ENCODE assay signal across 9 mouse cellular contexts in genomic region chr3:82876372-82876739, GRCm38 (mm10). TPM values are rescaled to one million over a fixed set of nuclear protein-coding genes. Genes with fewer than 3 reads are reported as not detected.
A peak's percentile ranks its signal among the peaks of the same experiment; 100 is the strongest.
DNase-seq lines count a peak whose midpoint lies in the region; ATAC-seq and TF ChIP-seq lines count a peak whose summit lies in the region.
"Had no signal": no experiment of that assay in that cellular context is flagged by ENCODE, and none has a peak within 500 bp of the region (broad histone marks: within the 10 kb centered on the region; RNA-seq: fewer than 3 reads in every experiment).

Rbm46 (minus strand) TSS chr3:82876483.

- no peak for TF ChIP-seq CTCF in thymus, adult 2 months (IDR thresholded peaks at IDR 0.05; ENCODE audit: borderline replicate concordance, control insufficient read depth, extremely low read depth, insufficient read depth, low read length, poor library complexity)

- H3K36me3 ChIP-seq in thymus, adult 2 months (ENCODE audit: control insufficient read depth, insufficient read depth, low read length), result no peaks in the 10 kb centered on the region
- H3K36me3 ChIP-seq in forebrain, embryonic 11.5 days (ENCODE audit: control insufficient read depth, insufficient read depth, low read length), result no peaks in the 10 kb centered on the region
- no peaks in the 10 kb centered on the region for H3K36me3 ChIP-seq in heart, embryonic 13.5 days
- no peaks in the 10 kb centered on the region for H3K36me3 ChIP-seq in kidney, embryonic 15.5 days
- no peaks in the 10 kb centered on the region for H3K36me3 ChIP-seq in limb, embryonic 15.5 days
- H3K36me3 ChIP-seq in midbrain, embryonic 15.5 days (replicated peaks), result no peaks in the 10 kb centered on the region

- DNase-seq in thymus, adult 2 months, result peak; percentile 2
- no peak for DNase-seq in thymus, postnatal 25 days
- peak; percentile 88 for DNase-seq in forebrain, embryonic 11.5 days (ENCODE audit: low spot score)
- DNase-seq in telencephalon, adult 2 months (ENCODE audit: low read depth, low spot score), result peak; percentile 24

- H3K4me2 ChIP-seq in forebrain, embryonic 11.5 days (ENCODE audit: low read depth, low read length, severe bottlenecking), result peak within 1 kb of the TSS; percentile 45
- peak within 1 kb of the TSS; percentile 71 for H3K4me2 ChIP-seq in heart, embryonic 13.5 days
- peak within 1 kb of the TSS; percentile 74 for H3K4me2 ChIP-seq in kidney, embryonic 15.5 days
- peak within 1 kb of the TSS; percentile 80 for H3K4me2 ChIP-seq in limb, embryonic 15.5 days
- H3K4me2 ChIP-seq in midbrain, embryonic 15.5 days, result peak within 1 kb of the TSS; percentile 83

- no peak within 1 kb of the TSS for H3K27ac ChIP-seq in thymus, adult 2 months (ENCODE audit: control insufficient read depth, insufficient read depth, low read length)
- no peak within 1 kb of the TSS for H3K27ac ChIP-seq in forebrain, embryonic 11.5 days (ENCODE audit: low read depth, low read length)
- H3K27ac ChIP-seq in heart, embryonic 13.5 days (replicated peaks), result no peak within 1 kb of the TSS
- no peak within 1 kb of the TSS for H3K27ac ChIP-seq in kidney, embryonic 15.5 days
- H3K27ac ChIP-seq in limb, embryonic 15.5 days, result no peak within 1 kb of the TSS
- no peak within 1 kb of the TSS for H3K27ac ChIP-seq in midbrain, embryonic 15.5 days

- ATAC-seq in forebrain, embryonic 11.5 days (replicated peaks; ENCODE audit: low FRiP score), result peak; percentile 94
- ATAC-seq in heart, embryonic 13.5 days (ENCODE audit: extremely low read depth, insufficient number of reproducible peaks, low FRiP score, low TSS enrichment), result peak; percentile 76
- peak; percentile 96 for ATAC-seq in kidney, embryonic 15.5 days (replicated peaks; ENCODE audit: low FRiP score)
- ATAC-seq in limb, embryonic 15.5 days (ENCODE audit: insufficient number of reproducible peaks, low FRiP score, low TSS enrichment, low read depth), result peak; percentile 86
- ATAC-seq in midbrain, embryonic 15.5 days (replicated peaks), result peak; percentile 99

- peaks cover 5% of the 10 kb centered on the region; the same call in 1 of the 2 replicates for H3K27me3 ChIP-seq in thymus, adult 2 months (ENCODE audit: control insufficient read depth, insufficient read depth, low read length)
- H3K27me3 ChIP-seq in forebrain, embryonic 11.5 days (ENCODE audit: control insufficient read depth, insufficient read depth, low read length), result peaks cover 19% of the 10 kb centered on the region
- peaks cover 31% of the 10 kb centered on the region for H3K27me3 ChIP-seq in heart, embryonic 13.5 days (replicated peaks)
- peaks cover 26% of the 10 kb centered on the region for H3K27me3 ChIP-seq in kidney, embryonic 15.5 days
- H3K27me3 ChIP-seq in limb, embryonic 15.5 days, result peaks cover 18% of the 10 kb centered on the region
- H3K27me3 ChIP-seq in midbrain, embryonic 15.5 days (replicated peaks), result peaks cover 21% of the 10 kb centered on the region
- H3K27me3 ChIP-seq: CH12.LX had no signal

- H3K9me3 ChIP-seq in forebrain, embryonic 11.5 days (ENCODE audit: control insufficient read depth, low read length), result 0 out of 2 replicates have a peak, but pooled peaks cover 2% of the 10 kb centered on the region
- 0 out of 2 replicates have a peak, but pooled peaks cover 3% of the 10 kb centered on the region for H3K9me3 ChIP-seq in heart, embryonic 13.5 days
- no peaks in the 10 kb centered on the region for H3K9me3 ChIP-seq in kidney, embryonic 15.5 days (replicated peaks)
- no peaks in the 10 kb centered on the region for H3K9me3 ChIP-seq in limb, embryonic 15.5 days
- no peaks in the 10 kb centered on the region for H3K9me3 ChIP-seq in midbrain, embryonic 15.5 days

- TF ChIP-seq POLR2A in thymus, adult 2 months (IDR thresholded peaks at IDR 0.05; ENCODE audit: control insufficient read depth, extremely low read depth, insufficient read depth, low read length, poor library complexity), result no peak

- H3K9ac ChIP-seq in forebrain, embryonic 11.5 days (ENCODE audit: low read length), result no peak within 1 kb of the TSS
- H3K9ac ChIP-seq in heart, embryonic 13.5 days, result peak within 1 kb of the TSS; percentile 25; the same call in 1 of the 2 replicates
- H3K9ac ChIP-seq in kidney, embryonic 15.5 days, result no peak within 1 kb of the TSS
- H3K9ac ChIP-seq in limb, embryonic 15.5 days, result no peak within 1 kb of the TSS; the same call in 1 of the 2 replicates
- no peak within 1 kb of the TSS for H3K9ac ChIP-seq in midbrain, embryonic 15.5 days

- H3K4me3 ChIP-seq in thymus, adult 2 months (ENCODE audit: control insufficient read depth, insufficient read depth, low read length), result no peak within 1 kb of the TSS
- peak within 1 kb of the TSS; percentile 27 for H3K4me3 ChIP-seq in forebrain, embryonic 11.5 days (ENCODE audit: low read depth, low read length)
- H3K4me3 ChIP-seq in heart, embryonic 13.5 days, result peak within 1 kb of the TSS; percentile 52
- peak within 1 kb of the TSS; percentile 46 for H3K4me3 ChIP-seq in kidney, embryonic 15.5 days (replicated peaks)
- H3K4me3 ChIP-seq in limb, embryonic 15.5 days, result peak within 1 kb of the TSS; percentile 44
- H3K4me3 ChIP-seq in midbrain, embryonic 15.5 days, result peak within 1 kb of the TSS; percentile 47

- H3K4me1 ChIP-seq in thymus, adult 2 months (replicated peaks; ENCODE audit: control insufficient read depth, insufficient read depth, low read length), result no peaks in the 10 kb centered on the region
- H3K4me1 ChIP-seq in forebrain, embryonic 11.5 days (replicated peaks; ENCODE audit: control insufficient read depth, insufficient read depth, low read length), result peaks cover 4% of the 10 kb centered on the region; the same call in 1 of the 2 replicates
- H3K4me1 ChIP-seq in heart, embryonic 13.5 days, result peaks cover 12% of the 10 kb centered on the region
- peaks cover 9% of the 10 kb centered on the region for H3K4me1 ChIP-seq in kidney, embryonic 15.5 days
- peaks cover 12% of the 10 kb centered on the region for H3K4me1 ChIP-seq in limb, embryonic 15.5 days
- H3K4me1 ChIP-seq in midbrain, embryonic 15.5 days, result peaks cover 14% of the 10 kb centered on the region; the same call in 1 of the 2 replicates

- WGBS in thymus, adult 2 months, result 32% methylated on average over 36 of the region's 36 CpGs
- 27% methylated on average over 35 of the region's 36 CpGs for whole genome bisulfite sequencing in forebrain, embryonic 11.5 days
- 18% methylated on average over 36 of the region's 36 CpGs for WGBS in heart, embryonic 13.5 days
- 25% methylated on average over 36 of the region's 36 CpGs for WGBS in kidney, embryonic 15.5 days
- WGBS in limb, embryonic 15.5 days, result 21% methylated on average over 36 of the region's 36 CpGs
- WGBS in midbrain, embryonic 15.5 days, result 28% methylated on average over 36 of the region's 36 CpGs

RNA-seq across cellular contexts. Expression of gene Rbm46, which starts in this region (rescaled TPM):
- polyA plus RNA-seq in thymus, adult 2 months (2012; rRNA removed), result not detected in 2 replicates
- 2.5 TPM in 2 replicates for polyA plus RNA-seq in forebrain, embryonic 11.5 days (2014; fragmentation: Nextera tagmentation; extraction: Ambion mirVana)
- 1.9 and 2.5 TPM in 2 replicates for polyA plus RNA-seq in heart, embryonic 13.5 days (2015; fragmentation: Nextera tagmentation; extraction: Ambion mirVana)
- 2.9 and 3.3 TPM in 2 replicates for polyA plus RNA-seq in kidney, embryonic 15.5 days (2015; fragmentation: Nextera tagmentation; extraction: Ambion mirVana)
- polyA plus RNA-seq in limb, embryonic 15.5 days (2015; fragmentation: Nextera tagmentation; extraction: Ambion mirVana), result 3.3 and 4.6 TPM in 2 replicates
- 1.6 and 1.8 TPM in 2 replicates for polyA plus RNA-seq in midbrain, embryonic 15.5 days (2015; fragmentation: Nextera tagmentation; extraction: Ambion mirVana)

Comparison
In these comparisons a context has a peak if more than half of its experiments do, and no peak if none do; other contexts are left out.
1. Peak in DNase-seq in thymus, adult 2 months; RNA of the gene not detected or under 1 TPM.